ENCODE assay signal across 18 mouse cellular contexts in genomic region chr16:24498103-24498659, GRCm38 (mm10).
A peak's percentile ranks its signal among the peaks of the same experiment; 100 is the strongest.
DNase-seq lines count a peak whose midpoint lies in the region; ATAC-seq and TF ChIP-seq lines count a peak whose summit lies in the region.
"Had no signal": no experiment of that assay in that cellular context is flagged by ENCODE, and none has a peak within 500 bp of the region (broad histone marks: within the 10 kb centered on the region; RNA-seq: fewer than 3 reads in every experiment).

No protein-coding gene starts in this region.

- peak; percentile 91 for DNase-seq in heart, adult 11 months
- DNase-seq in heart, postnatal 14 days, result no peak
- peak; percentile 77 for DNase-seq in 3134 (ENCODE audit: extremely low read depth, insufficient read length, low spot score)
- no peak for DNase-seq in layer of hippocampus, adult 9-10 months (ENCODE audit: low spot score)
- no peak for DNase-seq in lung, postnatal 4 days
- DNase-seq: cerebellum, adult 18-20 months; cerebellum, postnatal 36 days; embryo, embryonic 11 days; kidney, adult 2 months; kidney, postnatal 10 days; lung, postnatal 10 days had no signal

- no peaks in the 10 kb centered on the region for H3K4me1 ChIP-seq in intestine, postnatal 0 days (replicated peaks; ENCODE audit: control insufficient read depth, insufficient read depth, low read length)

- ATAC-seq in intestine, postnatal 0 days, result 0 out of 2 replicates have a peak, but pooled peaks have one; percentile 10
- ATAC-seq: forebrain, embryonic 16.5 days had no signal

- H3K36me3 ChIP-seq in C2C12 (ENCODE audit: control insufficient read depth, insufficient read depth), result no peaks in the 10 kb centered on the region
- peaks cover 3% of the 10 kb centered on the region; the same call in 1 of the 2 replicates for H3K36me3 ChIP-seq in intestine, postnatal 0 days (ENCODE audit: control insufficient read depth, insufficient read depth)
- H3K36me3 ChIP-seq: forebrain, embryonic 10.5 days; hindbrain, embryonic 12.5 days; neural tube, embryonic 15.5 days had no signal

- no peaks in the 10 kb centered on the region for H3K27me3 ChIP-seq in C2C12 (ENCODE audit: control insufficient read depth, insufficient read depth, insufficient read length)
- no peaks in the 10 kb centered on the region for H3K27me3 ChIP-seq in intestine, postnatal 0 days (replicated peaks; ENCODE audit: control insufficient read depth, insufficient read depth, low read length)
- H3K27me3 ChIP-seq: hindbrain, embryonic 12.5 days; neural tube, embryonic 15.5 days had no signal

- H3ac ChIP-seq in C2C12 (ENCODE audit: control insufficient read depth, insufficient read length, low read depth), result no peak overlapping the region

- H3K27ac ChIP-seq in intestine, postnatal 0 days (ENCODE audit: low read depth, low read length), result no peak overlapping the region
- H3K27ac ChIP-seq: forebrain, embryonic 10.5 days; hindbrain, embryonic 12.5 days; neural tube, embryonic 15.5 days had no signal

- no peak for TF ChIP-seq CTCF in C2C12 (IDR thresholded peaks at IDR 0.05; ENCODE audit: control insufficient read depth, insufficient read depth, insufficient read length)
- no peak for TF ChIP-seq CTCF in intestine, postnatal 0 days (IDR thresholded peaks at IDR 0.05; ENCODE audit: low read depth)

- H3K79me3 ChIP-seq in C2C12 (ENCODE audit: low read depth), result peaks cover 36% of the 10 kb centered on the region

- H3K79me2 ChIP-seq in C2C12 (ENCODE audit: control insufficient read depth, insufficient read depth), result peaks cover 65% of the 10 kb centered on the region

- no peak overlapping the region for H3K9ac ChIP-seq in intestine, postnatal 0 days (ENCODE audit: low read depth, low read length)
- H3K9ac ChIP-seq: hindbrain, embryonic 12.5 days; neural tube, embryonic 15.5 days had no signal

- H3K4me2 ChIP-seq in intestine, postnatal 0 days (replicated peaks; ENCODE audit: low read depth), result no peak overlapping the region
- H3K4me2 ChIP-seq: hindbrain, embryonic 12.5 days; midbrain, embryonic 11.5 days; neural tube, embryonic 15.5 days had no signal

- H3K4me3 ChIP-seq in C2C12 (ENCODE audit: insufficient read depth, poor library complexity, severe bottlenecking), result no peak overlapping the region
- H3K4me3 ChIP-seq in intestine, postnatal 0 days (ENCODE audit: low read depth, low read length), result no peak overlapping the region
- H3K4me3 ChIP-seq: forebrain, embryonic 10.5 days; hindbrain, embryonic 12.5 days; neural tube, embryonic 15.5 days had no signal

- intact Hi-C loops in heart, postnatal 14 days (cut with DNase I), result no loop called here

- no peaks in the 10 kb centered on the region for H3K9me3 ChIP-seq in intestine, postnatal 0 days (ENCODE audit: control insufficient read depth)
- H3K9me3 ChIP-seq: forebrain, embryonic 10.5 days; hindbrain, embryonic 12.5 days; neural tube, embryonic 15.5 days had no signal

- WGBS in intestine, postnatal 0 days, result 59% methylated on average over 5 of the region's 5 CpGs

TF ChIP-seq in C2C12, 6 proteins besides CTCF, POLR2A, EP300 and RAD21:
- TF ChIP-seq MYOD1 (IDR thresholded peaks at IDR 0.05; ENCODE audit: control insufficient read depth, insufficient read length, low read depth) (peak; percentile 91), CEBPB (IDR thresholded peaks at IDR 0.05; ENCODE audit: low read depth) (peak; percentile 42), FOSL1 (IDR thresholded peaks at IDR 0.05; ENCODE audit: insufficient read depth, low read length, poor library complexity, severe bottlenecking) (peak; percentile 52), USF1 (IDR thresholded peaks at IDR 0.05; ENCODE audit: low read depth) (no peak), MAX (IDR thresholded peaks at IDR 0.05) (no peak)

Comparison
In these comparisons a context has a peak if more than half of its experiments do, and no peak if none do; other contexts are left out.
1. DNase-seq: peak in heart, adult 11 months (single experiment) and 3134 (single experiment); none in heart, postnatal 14 days (0 of 2), layer of hippocampus, adult 9-10 months (single experiment) and lung, postnatal 4 days (0 of 2).